Mouse (Mus musculus) R1 (cell line): ENCODE results near the gene Tmem171.

Source experiments
- DNase-seq: peaks from one replicate; pipeline ENCODE4 v3.0.0-alpha.2; 2018; ENCODE audit warnings: low read depth, low spot score

Tmem171 gene

DNA sequence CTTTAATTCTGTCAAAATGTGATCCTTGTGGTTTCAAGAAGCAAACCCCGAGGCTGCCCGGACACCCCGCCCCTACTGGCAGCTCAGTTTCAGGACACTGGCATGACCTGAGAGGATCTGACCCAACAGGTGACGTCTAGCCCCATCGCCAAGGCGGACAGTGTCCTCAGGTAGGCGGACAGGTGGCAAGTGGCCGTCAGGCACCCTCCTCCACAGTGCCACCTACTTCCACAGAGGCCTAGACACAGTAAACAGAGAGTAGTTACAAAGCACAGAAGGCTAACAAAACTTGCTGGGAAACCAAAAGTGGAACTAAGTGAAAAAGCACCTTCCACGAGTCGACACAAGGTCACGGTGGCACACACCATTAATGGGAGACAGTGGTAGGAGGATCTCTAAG lies 1.3 kb downstream of the Tmem171 start:
- DNase-seq, result no peak

DNA sequence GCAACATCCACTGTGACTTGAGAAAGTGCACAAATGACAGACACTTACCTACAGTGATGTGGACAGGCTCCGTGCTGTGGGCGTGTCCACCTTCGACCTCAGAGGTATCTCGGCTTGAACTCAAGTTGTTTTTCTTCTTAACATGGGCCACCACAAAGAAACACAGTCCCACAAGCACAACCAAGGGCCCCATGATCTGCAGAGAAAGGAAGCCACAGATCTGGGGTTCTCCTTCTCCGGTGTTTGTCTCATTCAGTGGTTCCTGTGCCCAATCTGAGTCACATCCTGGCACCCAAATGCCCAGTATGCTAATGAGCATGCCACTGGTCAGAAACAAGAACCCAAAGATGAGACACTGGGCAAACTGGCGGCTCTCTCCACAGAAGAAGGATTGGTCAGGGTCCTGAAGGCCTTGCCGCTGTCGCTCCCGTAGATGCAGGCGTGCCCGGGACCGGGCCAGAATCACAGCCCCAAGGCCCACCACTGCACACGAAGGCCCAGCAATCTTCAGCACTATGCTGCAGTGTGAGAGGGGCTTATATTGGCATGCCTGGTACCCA lies 2.6 kb downstream of the Tmem171 start:
- no peak for DNase-seq

DNA sequence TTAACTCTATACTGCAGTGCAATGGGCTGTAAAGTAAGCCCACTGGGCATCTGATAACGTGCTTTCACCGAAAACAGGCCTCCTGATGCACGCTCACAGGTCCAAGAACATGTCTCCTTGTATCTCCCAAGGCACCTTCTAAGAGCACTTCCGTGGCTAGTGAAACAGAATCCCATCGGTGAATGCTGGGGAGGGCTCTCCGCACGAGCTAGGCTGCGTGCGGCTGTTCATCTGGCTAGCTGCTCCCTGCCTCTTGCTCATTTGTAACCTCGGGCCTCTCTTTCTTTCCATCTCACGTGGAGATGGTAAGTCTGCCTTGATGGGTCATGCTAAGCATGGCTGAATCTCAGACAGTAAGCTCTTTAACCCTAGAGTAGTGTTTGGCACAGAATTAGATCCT lies 3.7 kb downstream of the Tmem171 start:
- DNase-seq, result no peak

DNA sequence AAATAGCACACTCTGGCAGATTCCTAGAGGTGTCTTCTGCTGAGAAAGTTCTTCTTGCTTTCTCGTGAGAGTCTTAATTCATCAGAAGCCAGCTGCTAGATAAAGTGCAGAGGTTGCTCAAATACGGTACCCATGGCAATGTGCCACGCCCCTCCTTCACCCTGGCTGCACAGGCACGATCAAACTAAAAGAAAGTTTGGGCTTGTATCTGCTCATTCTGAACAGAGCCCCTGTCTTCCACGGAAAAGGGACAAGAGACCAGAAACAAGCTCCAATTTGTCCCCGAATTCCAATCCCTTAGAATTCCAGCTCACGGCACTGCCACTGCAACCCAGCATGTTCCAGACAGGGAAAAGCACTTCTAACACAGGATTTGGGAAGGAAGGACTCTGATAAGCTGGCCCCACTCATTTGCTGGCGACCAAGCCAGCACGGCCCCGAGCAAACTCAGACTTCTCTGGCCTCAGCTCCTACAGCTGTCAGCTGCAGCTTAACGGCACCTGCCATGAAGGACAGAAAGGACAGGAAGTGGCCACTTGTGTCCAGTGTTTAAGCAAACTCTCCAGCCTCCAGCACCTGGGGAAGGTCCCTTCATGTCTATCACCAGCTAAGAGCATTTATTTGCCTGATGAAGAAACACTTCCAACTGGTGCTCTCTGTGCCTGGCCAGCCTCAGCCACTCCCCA lies 4.9 kb downstream of the Tmem171 start:
- no peak for DNase-seq

DNA sequence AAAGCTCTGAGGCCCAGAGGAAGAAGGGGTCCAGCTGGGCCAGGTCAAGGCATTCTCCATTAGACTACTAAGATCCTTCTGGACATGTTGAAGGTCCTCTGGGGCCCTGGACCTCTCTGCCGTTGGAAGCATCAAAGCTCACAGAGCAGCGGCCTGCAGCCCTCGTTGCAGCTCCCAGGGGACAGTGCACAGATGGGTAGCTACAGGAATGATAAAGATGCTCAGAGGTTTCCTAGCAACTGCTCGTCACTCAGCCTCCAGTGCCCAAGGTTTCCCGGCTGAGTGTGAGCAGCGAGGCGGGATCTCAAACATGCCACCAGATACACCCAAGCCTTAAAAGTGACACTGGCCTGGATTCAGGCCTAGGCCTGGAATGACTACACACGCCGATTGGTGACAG lies 6.7 kb downstream of the Tmem171 start:
- no peak for DNase-seq

DNA sequence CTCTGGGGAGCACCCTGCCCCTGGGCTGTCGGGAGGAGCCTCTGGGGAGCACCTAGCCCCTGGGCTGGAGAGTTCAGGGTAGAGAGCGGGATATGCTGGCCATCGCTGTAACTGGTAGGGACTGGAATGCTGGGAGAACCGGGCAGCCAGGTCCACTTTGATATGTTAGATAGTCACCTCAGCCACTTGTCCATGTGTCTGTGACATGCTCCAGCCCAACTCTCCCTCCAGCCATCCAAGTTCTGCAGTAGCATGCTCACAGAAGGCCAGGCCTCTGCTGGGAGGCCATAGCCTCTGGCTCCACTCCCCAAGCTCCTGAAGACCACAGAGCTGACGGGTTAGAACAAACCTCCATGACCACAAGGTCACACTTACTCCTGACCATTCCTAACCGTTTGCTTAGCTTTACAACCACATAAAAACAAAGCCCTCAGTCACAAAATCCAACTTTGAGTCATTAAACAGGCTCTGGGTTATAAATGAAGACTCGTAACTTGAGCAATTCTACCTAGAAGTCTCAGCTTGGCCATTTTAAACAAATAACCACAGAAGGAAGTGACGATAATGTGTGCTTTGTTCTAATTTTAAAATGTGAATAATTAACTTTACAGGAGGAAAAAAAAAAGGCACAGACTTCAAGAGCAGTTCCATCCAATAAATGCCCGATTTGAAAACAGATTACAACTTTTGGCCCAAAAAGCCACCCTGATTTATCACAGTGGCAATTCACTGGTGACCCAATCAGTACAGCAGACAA lies 10.3 kb downstream of the Tmem171 start:
- DNase-seq, result no peak

DNA sequence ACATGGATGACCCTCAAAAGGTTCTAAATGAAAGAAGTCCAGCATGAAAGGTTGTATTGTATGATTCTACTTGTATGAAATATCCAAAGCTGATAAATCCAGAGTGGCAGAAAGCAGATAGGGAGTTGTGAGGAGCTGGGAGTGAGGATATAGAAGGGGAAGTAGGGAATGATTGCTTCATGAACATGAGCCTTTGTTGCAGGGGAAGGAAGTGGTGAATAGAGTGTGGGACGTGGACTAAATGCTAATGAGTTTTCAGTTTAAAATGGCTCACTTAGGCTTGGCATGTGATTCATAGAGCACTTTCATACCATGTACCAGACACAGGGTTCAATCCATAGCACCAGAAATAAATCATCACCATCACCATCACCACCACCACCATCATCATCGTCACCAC lies 11.2 kb downstream of the Tmem171 start:
- no peak for DNase-seq

DNA sequence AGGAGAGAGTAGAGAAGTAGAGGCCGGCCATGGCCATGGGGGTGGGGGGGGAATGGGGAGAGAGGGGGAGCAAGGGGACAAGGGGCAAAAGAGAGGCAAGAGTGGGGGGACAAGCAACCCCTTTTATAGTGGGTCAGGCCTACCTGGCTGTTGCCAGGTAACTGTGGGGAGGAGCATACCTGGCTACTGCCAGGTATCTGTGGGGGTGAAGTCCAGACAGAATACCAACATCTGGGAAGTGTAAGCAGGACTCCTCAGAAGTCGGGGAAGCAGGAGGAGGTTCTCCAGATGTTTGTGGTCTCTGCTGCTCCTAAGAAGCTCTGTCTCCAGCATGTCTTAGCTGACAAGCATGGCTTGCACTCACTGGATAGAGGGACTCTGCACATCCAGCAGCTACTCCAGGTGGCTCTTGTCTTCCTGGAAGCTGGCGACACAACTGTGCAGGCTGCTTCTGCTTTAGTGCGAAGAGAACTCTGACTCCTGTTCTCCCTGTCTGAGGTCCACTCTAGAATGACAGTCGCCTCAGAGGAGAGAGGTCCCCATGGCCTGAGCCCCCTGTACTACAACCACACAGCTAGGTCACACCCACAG lies 14.1 kb downstream of the Tmem171 start:
- no peak for DNase-seq

DNA sequence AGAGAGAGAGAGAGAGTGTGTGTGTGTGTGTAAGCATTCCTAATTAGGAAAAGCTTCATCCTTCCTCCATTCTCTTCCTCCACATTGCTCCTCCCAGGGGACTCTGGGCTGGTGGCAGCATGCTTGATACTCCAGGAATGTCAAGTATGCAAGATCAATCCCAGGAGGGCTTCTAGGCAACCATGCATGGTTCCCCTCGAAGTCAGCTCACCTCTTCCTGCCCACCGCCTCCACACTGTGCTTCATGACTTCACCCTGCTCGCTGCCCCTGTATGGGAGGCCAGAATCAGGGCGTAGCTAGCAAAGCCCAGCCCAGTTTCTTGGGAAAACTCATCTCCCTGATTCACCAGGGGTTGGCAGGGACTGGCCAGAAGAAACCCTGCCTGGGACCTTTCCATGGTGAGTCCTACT lies 15.0 kb downstream of the Tmem171 start:
- DNase-seq, result peak; percentile 44

DNA sequence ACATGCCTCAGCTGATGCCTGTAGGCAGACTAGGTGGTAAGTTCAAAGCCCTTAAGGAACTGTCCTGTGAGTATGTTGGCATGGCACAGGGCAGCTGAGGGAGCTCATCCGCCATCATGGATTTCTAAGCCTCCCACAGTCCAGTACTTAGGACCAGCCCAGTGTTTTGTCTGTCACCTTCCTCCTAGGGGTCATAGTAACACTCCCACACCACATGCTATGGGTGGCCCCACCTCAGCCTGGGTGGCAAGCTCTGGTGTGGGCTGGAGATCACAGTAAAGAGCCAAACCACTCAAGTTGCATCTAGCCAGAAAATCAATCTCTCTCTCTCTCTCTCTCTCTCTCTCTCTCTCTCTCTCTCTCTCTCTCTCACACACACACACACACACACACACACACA lies 15.4 kb downstream of the Tmem171 start:
- no peak for DNase-seq

DNA sequence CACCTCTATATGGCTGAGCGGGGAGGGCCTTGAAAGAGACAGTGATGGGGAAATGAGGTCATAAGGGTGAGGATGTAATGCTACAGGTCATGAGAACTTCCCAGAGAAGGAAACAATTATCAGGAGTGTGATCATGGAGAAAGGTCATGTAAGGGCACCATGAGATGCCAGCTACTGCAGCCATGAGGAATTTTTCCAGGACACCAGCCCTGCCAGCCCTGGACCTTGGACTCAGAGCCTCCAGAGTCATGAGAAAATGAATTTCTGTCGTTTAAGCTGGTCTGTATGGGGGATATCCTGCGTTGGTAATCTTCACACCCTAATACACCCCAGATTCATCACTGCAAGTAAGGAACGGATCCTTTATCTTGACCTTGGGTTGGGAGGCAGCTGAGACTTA lies 20.7 kb downstream of the Tmem171 start:
- DNase-seq, result no peak

DNA sequence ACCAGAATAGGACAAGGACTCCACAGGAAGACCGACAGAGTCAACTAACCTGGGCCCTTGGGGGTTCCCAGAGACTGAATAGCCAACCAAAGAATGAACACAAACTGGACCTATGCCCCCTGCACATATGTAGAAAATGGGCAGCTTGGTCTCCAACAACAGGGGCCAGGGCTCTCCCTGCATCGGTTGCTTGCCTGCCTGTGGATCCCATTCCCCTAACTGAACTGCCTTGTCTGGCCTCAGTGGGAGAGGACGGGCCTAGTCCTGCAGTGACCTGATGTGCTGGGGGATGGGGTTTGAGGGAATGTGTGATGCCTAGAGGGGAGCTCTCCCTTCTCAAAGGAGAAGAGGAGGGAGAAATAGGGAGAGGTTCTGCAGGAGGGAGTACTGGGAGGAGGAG lies 25.3 kb downstream of the Tmem171 start:
- DNase-seq, result no peak

DNA sequence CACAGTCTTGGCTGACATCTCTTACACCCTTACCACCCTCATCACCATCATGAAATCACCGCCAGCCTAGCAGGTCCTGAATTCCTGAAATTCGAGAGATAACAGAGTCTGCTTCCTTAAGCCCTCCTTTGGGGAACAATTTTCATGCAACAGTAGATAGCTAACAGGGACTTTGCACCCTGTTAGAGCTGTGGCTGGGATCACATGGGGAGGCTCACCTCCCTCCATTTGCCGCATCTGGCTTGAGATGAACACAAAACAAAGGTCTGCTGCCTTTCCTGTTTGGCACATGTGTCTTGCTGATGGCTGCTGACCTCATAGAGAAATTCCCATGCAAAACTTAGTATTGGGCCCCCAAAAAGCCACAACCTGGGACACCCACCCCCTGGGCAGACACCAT lies 27.3 kb downstream of the Tmem171 start:
- no peak for DNase-seq

DNA sequence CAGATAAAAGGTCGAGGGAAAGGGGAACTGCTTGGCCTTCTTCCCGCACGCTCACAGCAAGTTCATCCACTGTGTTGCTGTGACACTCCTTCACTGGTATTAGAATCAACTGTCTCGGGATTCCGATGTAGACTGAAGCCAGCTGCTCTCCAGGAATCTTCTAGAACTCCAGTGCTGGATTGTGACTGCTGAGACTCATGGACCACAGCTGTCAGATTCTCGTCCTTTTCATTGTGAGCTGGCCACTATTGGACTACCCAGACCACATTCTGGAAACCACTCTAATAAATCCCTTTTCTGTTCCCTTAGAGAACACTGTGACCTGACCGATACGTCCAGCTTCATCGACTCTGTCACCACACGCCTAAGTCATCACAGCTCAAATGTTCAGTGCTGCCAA lies 29.4 kb downstream of the Tmem171 start:
- DNase-seq, result no peak

DNA sequence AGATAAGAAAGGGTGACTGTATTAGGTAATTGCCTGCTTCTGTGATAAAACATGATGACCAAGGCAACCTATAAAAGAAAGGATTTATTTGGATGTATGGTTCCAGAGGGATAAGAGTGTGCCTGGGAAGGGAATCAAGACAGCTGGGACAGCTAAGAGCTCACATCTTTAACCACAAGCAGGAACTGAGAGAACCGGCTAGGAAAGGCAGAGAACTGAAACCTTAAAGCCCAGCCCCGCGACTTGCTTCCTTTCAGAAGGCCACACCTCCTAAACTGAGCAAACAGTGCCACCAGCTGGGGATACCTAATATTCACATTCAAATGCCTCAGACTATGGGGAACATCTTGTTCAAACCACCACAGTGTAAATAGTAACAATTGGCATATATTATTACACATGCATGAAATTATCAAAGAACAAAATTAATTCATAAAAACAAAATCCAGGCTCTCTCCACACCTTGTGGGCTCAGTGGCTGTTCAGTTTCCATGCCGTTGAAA lies 32.4 kb downstream of the Tmem171 start:
- peak; percentile 42 for DNase-seq

DNA sequence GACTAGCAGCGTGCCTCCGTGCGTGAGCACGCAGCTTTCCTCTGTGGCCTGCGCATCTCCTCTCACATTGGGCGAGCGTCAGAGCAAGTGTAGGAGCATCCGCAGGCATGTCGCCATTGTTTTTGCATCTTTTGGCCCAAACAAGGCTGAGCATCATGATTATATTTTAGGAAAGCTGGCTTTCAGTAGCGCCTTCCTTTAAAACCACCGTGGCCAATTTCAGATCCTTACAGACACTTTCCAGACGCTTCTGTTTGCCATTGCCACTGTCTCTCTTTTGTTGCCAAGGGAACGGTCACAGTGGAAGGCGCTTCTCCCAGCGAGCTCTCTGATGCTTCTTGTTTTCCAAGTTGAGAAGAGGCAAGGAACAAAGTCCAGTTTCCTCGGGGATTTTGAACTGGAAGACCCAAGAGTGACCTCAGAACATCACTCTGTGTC lies 38.6 kb downstream of the Tmem171 start:
- peak; percentile 26 for DNase-seq

DNA sequence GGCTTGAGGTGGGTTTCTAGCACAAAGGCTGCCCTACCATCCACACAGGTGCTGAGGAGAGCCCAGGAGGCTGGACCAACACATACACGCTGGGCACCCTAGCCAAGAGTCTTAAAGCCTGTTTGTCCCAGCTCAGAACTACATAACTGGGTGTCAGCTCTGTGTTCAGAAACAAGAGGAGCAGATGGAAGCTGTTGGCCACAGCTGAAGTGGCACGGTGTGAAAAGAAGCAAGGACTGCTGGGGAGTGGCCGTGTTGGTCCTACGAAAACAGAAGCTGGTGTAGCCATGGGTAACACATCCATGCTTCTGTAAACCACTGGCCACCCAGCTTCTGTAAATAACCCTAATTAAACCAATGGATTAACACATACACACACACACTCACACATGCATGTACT lies 39.3 kb downstream of the Tmem171 start:
- no peak for DNase-seq

DNA sequence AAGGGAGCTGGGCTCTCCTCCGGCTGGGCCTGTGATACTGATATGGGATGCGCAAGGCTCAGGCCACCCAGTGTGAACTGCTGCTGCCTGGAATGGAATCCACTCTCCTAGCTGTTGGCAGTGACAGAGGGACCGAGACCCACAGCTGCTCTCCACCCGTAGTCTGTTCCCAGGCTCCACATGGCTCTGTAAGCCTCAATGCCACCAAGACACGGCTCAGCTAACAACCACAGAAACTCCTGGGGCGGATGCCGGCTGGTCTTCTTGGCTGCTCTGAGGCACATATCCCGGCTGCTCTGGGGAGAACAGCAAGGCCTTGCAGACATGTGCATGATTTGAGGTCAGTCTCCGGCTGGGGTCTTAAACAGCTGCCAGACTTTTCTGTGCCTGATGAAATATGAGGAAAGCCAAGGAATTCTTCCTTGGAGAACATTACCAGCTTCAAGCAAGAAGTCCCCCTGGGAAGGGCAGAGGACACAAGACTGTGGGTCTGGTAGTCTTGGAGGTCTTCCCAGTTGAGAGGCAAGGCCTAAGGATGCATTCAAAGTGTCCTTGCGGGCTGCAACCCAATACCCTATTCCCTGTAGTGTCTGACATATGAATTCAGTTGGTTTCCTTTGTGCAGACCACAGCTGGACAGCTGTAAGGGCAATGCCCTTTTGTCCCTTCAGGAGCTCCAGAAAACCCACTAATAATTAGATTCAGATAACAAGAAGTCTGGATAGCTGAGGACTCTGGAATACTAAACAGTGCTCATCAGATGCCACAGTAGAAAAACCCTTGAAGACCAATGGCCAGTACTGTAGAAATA lies 40.3 kb downstream of the Tmem171 start:
- DNase-seq, result no peak

DNA sequence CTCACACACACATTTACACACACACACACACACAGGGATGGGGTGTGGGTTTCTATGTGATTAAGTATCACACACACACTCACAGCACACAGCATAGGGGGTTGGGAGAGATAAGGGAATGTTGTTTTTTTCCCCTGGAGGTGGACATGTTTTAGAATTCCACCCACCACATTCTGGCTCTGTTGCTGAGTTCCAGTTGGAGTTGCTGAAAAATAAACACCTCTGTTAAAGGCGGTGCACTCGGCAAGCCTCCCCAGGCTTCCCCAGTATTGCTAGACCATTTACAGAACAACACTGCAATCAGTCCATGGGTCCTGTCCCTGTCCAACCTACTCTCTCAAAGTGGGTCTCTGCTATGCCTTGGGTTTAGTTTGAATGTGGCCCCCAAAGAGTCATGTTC lies 42.4 kb downstream of the Tmem171 start:
- DNase-seq, result no peak

DNA sequence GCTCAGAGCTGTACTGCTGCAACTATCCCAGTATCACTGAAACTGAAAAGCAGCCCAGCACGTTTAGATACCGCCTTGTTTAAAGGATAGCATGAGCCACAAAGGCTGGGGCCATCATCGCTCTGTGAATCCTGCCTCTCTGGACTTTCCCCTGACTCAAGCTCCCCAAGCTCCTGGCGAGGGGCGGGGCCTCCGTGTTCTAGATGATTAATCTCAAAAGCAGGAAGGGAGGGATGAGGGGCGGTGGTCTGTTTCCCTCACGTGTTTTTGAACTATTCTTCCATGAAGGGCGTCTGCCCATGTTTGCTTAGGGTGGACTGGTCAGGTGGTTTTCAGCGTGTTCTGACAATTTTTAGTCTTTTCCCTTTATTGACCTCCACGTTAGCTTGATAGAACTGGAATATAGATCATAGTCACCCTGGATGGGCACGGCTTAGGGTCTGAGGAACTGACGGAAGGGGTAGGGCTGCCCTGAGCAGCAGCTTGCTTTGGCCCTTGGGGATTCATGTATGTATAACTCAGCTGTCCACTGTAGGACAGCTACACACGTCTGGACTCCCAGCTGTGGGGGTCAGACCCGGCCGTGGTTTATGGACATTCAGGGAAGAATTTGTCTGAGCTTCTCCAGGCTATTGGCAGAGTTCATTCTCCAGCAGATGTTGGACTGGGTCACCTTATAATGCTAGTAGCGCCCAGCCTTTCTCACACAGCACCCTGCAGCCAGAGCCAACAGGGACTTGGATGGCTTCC lies 43.2 kb downstream of the Tmem171 start:
- DNase-seq, result no peak
